Mouse (Mus musculus) myocyte (in vitro differentiated cells): Measurements from ENCODE around the gene Ddx46. TPM values are rescaled to one million over a fixed set of nuclear protein-coding genes. Genes with fewer than 3 reads are reported as not detected.

Source experiments
- H3K27me3 ChIP-seq: one replicate; pipeline ENCODE4 v1.6.1; 2011; ENCODE audit not compliant: control insufficient read depth, insufficient read depth, insufficient read length
- H3K36me3 ChIP-seq: one replicate; pipeline ENCODE4 v1.6.1; 2011; ENCODE audit not compliant: control insufficient read depth, insufficient read depth
- H3K4me2 ChIP-seq: one replicate; pipeline ENCODE4 v1.6.1; 2011; ENCODE audit warnings: low read depth, control low read depth
- H3K4me3 ChIP-seq: one replicate; pipeline ENCODE4 v1.5.1; 2011; ENCODE audit warnings: mild to moderate bottlenecking, control low read depth, moderate library complexity
- H3K79me2 ChIP-seq: one replicate; pipeline ENCODE4 v1.6.1; 2011; ENCODE audit not compliant: control insufficient read depth, insufficient read depth
- H3ac ChIP-seq: one replicate; pipeline ENCODE4 v1.6.1; 2011; ENCODE audit not compliant: control insufficient read depth, insufficient read length
- CEBPB ChIP-seq: IDR thresholded peaks from 2 replicates; pipeline ENCODE4 v1.6.1; 2011; ENCODE audit warnings: mild to moderate bottlenecking, moderate library complexity; ENCODE audit not compliant: poor library complexity, insufficient read depth, severe bottlenecking
- E2F4 ChIP-seq: IDR thresholded peaks from one replicate; pipeline ENCODE4 v1.6.1; 2011; ENCODE audit warnings: mild to moderate bottlenecking, control low read depth, moderate library complexity; ENCODE audit not compliant: insufficient read depth
- MAX ChIP-seq: IDR thresholded peaks from one replicate; pipeline ENCODE4 v1.6.1; 2011; ENCODE audit warnings: low read depth, mild to moderate bottlenecking, control low read depth
- MYOD1 ChIP-seq, 3 experiments: IDR thresholded peaks; one replicate each; pipeline ENCODE4 v1.6.1; 2011; ENCODE audit warnings: control low read depth in 2 of 3, low read depth in 2 of 3, mild to moderate bottlenecking in 2 of 3, moderate library complexity in 1 of 3; ENCODE audit not compliant: insufficient read length in 2 of 3, control insufficient read depth in 1 of 3
- MYOG ChIP-seq, 3 experiments: IDR thresholded peaks; one replicate each; pipeline ENCODE4 v1.6.1; 2011; ENCODE audit warnings: control low read depth in 2 of 3, low read depth in 2 of 3, mild to moderate bottlenecking in 2 of 3; ENCODE audit not compliant: insufficient read length in 2 of 3, control insufficient read depth in 1 of 3, insufficient read depth in 1 of 3
- POLR2A ChIP-seq: IDR thresholded peaks from one replicate; pipeline ENCODE4 v1.6.1; 2011; ENCODE audit warnings: low read depth, mild to moderate bottlenecking, control low read depth, moderate library complexity; ENCODE audit not compliant: insufficient read length
- POLR2AphosphoS2 ChIP-seq: IDR thresholded peaks from one replicate; pipeline ENCODE4 v1.6.1; 2011; ENCODE audit warnings: low read depth, control low read depth; ENCODE audit not compliant: insufficient read length
- REST ChIP-seq: IDR thresholded peaks from one replicate; pipeline ENCODE4 v1.6.1; 2011; ENCODE audit warnings: mild to moderate bottlenecking, control low read depth, moderate library complexity; ENCODE audit not compliant: insufficient read depth, insufficient read length
- SRF ChIP-seq: IDR thresholded peaks from one replicate; pipeline ENCODE4 v1.6.1; 2011; ENCODE audit warnings: low read depth; ENCODE audit not compliant: control insufficient read depth, insufficient read length
- TCF12 ChIP-seq: IDR thresholded peaks from one replicate; pipeline ENCODE4 v1.6.1; 2011; ENCODE audit warnings: mild to moderate bottlenecking, control low read depth; ENCODE audit not compliant: poor library complexity, insufficient read depth, severe bottlenecking
- TCF3 ChIP-seq: IDR thresholded peaks from one replicate; pipeline ENCODE4 v1.6.1; 2011; ENCODE audit warnings: low read depth, control low read depth; ENCODE audit not compliant: insufficient read length
- USF1 ChIP-seq: IDR thresholded peaks from one replicate; pipeline ENCODE4 v1.6.1; 2011; ENCODE audit warnings: low read depth, mild to moderate bottlenecking, control low read depth, moderate library complexity
- polyA plus RNA-seq: library from polyadenylated mRNA; unstranded; fragments of >200 nt; fragmentation: generic; extraction: Trizol; gene quantifications from one replicate; pipeline ENCODE4 v1.2.1, GENCODE M21; 2012; ENCODE audit warnings: missing spikeins

The Ddx46 gene
- polyA plus RNA-seq, 1 experiment: 8.7 TPM

GRCm38 (mm10) chr13:55683581-55683980, 48.8 kb downstream of the Ddx46 start:
- Histone ChIP-seq H3K4me3 (no peak overlapping the region), H3ac (no peak overlapping the region), H3K27me3 (no peaks in the 10 kb centered on the region), H3K36me3 (peaks cover 16% of the 10 kb centered on the region), H3K4me2 (no peak overlapping the region), H3K79me2 (no peaks in the 10 kb centered on the region)
- TF ChIP-seq TCF12: no peak
- TF ChIP-seq MAX: no peak
- no peak for TF ChIP-seq E2F4
- no peak for TF ChIP-seq TCF3
- no peak for TF ChIP-seq POLR2AphosphoS2
- TF ChIP-seq MYOD1 (IDR thresholded peaks at IDR 0.05; ENCODE audit: control insufficient read depth in 1 of 3, insufficient read length in 2 of 3, low read depth in 2 of 3): no peak

- no peak overlapping the region for H3ac ChIP-seq
- peaks cover 4% of the 10 kb centered on the region for H3K36me3 ChIP-seq
- no peaks in the 10 kb centered on the region for H3K79me2 ChIP-seq
- H3K4me2 ChIP-seq: no peak overlapping the region
- no peak overlapping the region for H3K4me3 ChIP-seq
- TF ChIP-seq TCF12 (no peak), MAX (no peak), TCF3 (no peak), MYOD1 (IDR thresholded peaks at IDR 0.05; ENCODE audit: control insufficient read depth in 1 of 3, insufficient read length in 2 of 3, low read depth in 2 of 3) (no peak), POLR2A (no peak), REST (no peak), POLR2AphosphoS2 (no peak), E2F4 (no peak)
- no peaks in the 10 kb centered on the region for H3K27me3 ChIP-seq
Observed at GRCm38 (mm10) chr13:55686107-55686633, 51.3 kb downstream of the Ddx46 start.

GRCm38 (mm10) chr13:55687927-55688602, 53.2 kb downstream of the Ddx46 start:
- Histone ChIP-seq H3K27me3 (no peaks in the 10 kb centered on the region), H3K36me3 (no peaks in the 10 kb centered on the region), H3K4me3 (no peak overlapping the region), H3K79me2 (no peaks in the 10 kb centered on the region), H3K4me2 (no peak overlapping the region), H3ac (no peak overlapping the region)
- TF ChIP-seq REST (no peak), MYOD1 (IDR thresholded peaks at IDR 0.05; ENCODE audit: control insufficient read depth in 1 of 3, insufficient read length in 2 of 3, low read depth in 2 of 3) (no peak), POLR2A (no peak)

- peaks cover 44% of the 10 kb centered on the region for H3K79me2 ChIP-seq
- no peak for TF ChIP-seq MAX
- TF ChIP-seq MYOD1 (IDR thresholded peaks at IDR 0.05; ENCODE audit: control insufficient read depth in 1 of 3, insufficient read length in 2 of 3, low read depth in 2 of 3): peak in 2 of 3 experiments; percentile 54 to 67
- peak; percentile 98 for TF ChIP-seq POLR2AphosphoS2
- TF ChIP-seq CEBPB: no peak
- peak in 1 of 3 experiments; percentile 64 for TF ChIP-seq MYOG (IDR thresholded peaks at IDR 0.05; ENCODE audit: control insufficient read depth in 1 of 3, insufficient read depth in 1 of 3, insufficient read length in 2 of 3, low read depth in 2 of 3)
- no peak for TF ChIP-seq USF1
- TF ChIP-seq TCF12: no peak
- TF ChIP-seq REST: peak; percentile 30
- TF ChIP-seq POLR2A: peak; percentile 96
- TF ChIP-seq TCF3: no peak
- peak; percentile 57 for TF ChIP-seq SRF
- TF ChIP-seq E2F4: peak; percentile 75
- H3K27me3 ChIP-seq: no peaks in the 10 kb centered on the region
- no peaks in the 10 kb centered on the region for H3K36me3 ChIP-seq
- H3ac ChIP-seq: peak within 1 kb of the TSS; percentile 83
- peak within 1 kb of the TSS; percentile 52 for H3K4me3 ChIP-seq
- peak within 1 kb of the TSS; percentile 93 for H3K4me2 ChIP-seq
Observed at GRCm38 (mm10) chr13:55692535-55693242, 57.9 kb downstream of the Ddx46 start, which contains the start of gene B230219D22Rik. Gene B230219D22Rik (plus strand): TSS chr13:55693124.

GRCm38 (mm10) chr13:55693243-55693721, 58.5 kb downstream of the Ddx46 start:
- no peaks in the 10 kb centered on the region for H3K36me3 ChIP-seq
- H3K4me2 ChIP-seq: peak overlapping the region; percentile 91
- peaks cover 50% of the 10 kb centered on the region for H3K79me2 ChIP-seq
- TF ChIP-seq TCF12 (no peak), POLR2A (peak; percentile 31)
- peak overlapping the region; percentile 52 for H3K4me3 ChIP-seq
- H3K27me3 ChIP-seq: no peaks in the 10 kb centered on the region
- H3ac ChIP-seq: peak overlapping the region; percentile 83
